Mouse (Mus musculus) cerebellum, postnatal 10 days (tissue): ENCODE results near the gene Mecr.
"Not testable (repeated sequence)": the region's sequence is repeated elsewhere in the genome, so short reads cannot be mapped to it uniquely, and the experiment has no call there.

Experiments used
- DNase-seq, 2 experiments: peaks; one replicate each; pipeline ENCODE4 v3.0.0; 2021; ENCODE audit warnings: mixed read lengths in 2 of 2

Mecr gene

DNA sequence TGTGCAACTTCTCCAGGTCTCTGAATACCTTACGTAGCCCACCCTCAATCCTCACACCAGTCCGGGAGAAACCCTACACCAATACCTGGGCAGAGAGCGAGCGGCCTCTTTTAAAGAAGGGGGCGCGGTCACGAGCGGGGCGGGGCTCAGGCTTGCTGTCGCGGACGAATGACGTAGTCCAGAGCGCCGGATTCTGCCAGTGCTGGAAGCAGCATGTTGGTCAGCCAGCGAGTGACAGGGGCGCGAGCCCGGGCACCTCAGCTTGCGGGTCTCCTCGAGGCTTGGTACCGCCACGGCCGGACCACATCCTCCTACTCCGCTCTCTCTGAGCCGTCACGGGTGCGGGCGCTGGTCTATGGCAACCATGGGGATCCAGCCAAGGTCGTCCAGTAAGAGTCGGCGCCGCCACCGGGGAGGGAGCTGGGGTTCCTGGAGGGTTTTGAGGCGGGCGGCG is at the start of gene Mecr:
TSS of gene Mecr (plus strand) at position 181 of the 454 bp plus-strand sequence.
- peak; percentile 98 to 99 for DNase-seq

DNA sequence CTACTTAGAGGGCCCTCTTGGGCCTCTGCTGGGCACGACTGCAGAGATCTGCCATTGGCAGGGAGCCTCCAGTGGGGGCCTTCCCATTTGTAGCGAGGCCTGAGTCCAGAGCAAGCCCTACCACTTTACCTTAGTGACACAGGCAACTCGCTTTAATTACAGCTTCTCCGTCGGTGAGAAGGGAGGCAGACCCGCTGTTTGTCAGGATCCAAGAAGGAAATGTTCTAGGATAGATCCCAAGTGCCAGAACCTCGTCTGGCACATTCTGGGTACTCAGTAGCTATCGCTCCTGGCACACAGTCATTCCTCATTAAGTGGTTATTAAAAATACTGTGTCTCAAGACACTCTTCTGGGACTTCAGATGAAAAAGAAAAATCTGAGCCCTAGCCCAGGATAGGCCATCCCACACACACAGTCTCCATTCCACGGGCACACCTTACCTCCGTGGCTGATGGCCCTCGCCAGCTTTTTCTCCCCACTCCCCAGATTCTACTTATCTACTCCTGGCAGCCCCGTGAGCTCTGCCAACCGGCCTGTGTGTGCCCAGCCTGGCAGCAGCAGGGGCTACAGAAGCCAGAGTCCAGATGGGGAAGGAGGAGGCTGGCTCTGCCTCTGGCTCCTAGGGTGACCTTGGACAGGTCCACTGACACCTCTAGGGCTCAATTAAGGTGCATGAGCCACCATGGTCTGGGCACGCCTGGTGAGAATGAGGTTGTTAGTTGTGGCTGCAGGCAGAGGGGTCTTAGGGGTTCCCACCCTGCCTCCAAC is 46.8 kb upstream of the Mecr start:
- peak; percentile 78 to 86 for DNase-seq

DNA sequence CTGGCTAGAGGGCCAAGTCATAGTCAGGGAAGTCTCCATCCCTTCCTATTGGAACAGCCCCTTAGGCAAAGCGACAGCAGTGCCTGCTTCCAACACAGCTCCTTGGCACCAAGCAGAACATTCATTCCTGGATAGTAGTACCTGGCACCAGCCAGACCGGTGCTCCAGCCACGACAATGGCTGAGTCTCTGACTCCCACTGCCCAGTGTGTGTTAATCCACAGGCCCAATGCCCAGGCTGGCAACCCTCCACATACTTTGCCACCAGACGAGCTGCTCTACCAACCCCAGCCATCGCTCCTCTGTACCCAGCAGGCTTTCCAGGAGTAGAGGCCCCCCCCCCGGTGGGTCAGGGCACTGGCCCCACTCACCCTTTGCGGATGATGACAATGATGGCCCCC is 45.8 kb upstream of the Mecr start:
- peak; percentile 88 to 94 for DNase-seq

DNA sequence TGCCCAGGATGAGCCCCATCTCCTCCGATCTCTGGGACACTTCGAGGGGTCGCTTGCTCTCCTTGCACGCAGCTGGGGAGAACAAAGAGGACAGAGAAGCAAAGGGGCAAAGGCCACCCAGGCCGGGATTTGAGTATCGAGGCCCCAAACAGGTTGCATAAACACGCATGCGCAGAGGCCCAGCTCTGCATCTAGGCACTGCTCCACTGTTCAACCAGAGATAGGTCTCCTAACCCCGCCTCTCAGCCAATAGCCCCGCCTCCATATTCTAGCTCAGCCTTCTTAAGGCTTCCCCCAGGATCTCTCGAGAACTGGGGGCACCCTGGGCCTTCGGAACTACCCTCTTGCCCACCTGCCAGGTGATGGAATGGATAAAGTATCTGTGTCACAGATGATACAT is 45.4 kb upstream of the Mecr start:
- peak; percentile 40 to 48 for DNase-seq

DNA sequence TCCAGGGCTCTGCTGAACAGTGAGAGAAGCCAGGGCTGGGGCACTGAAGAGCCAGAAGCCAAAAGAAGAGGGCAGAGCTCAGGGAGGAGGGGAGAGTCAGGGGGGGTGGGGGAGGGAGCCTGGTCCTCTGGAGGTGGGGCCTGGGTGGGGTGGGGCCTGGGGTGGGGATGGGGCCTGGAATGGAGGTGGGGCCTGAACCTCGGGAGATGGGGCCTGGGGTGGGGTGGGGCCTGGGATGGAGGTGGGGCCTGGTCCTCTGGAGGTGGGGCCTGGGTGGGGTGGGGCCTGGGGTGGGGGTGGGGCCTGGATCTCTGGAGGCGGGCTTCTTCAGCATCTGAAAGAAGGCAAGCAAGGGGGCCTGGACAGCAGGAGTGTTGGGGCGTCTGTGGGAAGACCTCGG is 44.3 kb upstream of the Mecr start:
- no peak for DNase-seq

DNA sequence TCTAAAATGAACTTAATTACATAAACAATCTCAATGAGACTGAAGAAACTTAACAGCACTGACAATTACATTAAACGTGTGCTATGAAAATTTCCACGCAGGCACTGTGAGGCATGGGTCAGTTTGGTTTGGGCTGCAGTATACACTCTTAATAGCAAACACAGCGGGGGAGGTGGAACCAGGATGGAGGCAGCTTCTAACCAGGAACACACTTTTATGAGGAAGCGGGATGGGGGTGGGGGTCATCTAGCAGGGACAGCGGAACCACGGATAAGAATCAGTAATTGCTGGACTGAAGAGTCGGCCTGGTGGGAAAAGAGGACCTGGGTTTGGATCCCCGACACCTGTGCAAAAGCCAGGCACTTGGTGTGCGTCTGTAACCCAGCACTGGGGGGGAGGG is 39.4 kb upstream of the Mecr start:
- no peak for DNase-seq

DNA sequence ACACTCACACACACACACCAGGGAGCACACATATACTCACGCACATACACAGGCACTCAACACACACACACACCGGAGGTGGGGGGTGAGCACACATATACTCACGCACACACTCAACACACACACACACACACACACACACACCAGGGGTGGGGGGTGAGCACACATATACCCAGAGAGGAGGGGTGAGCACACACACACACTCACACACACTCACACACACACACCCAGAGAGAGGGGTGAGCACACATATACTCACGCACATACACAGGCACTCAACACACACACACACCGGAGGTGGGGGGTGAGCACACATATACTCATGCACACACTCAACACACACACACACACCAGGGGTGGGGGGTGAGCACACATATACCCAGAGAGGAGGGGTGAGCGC is 38.5 kb upstream of the Mecr start:
- not testable (repeated sequence) for DNase-seq

DNA sequence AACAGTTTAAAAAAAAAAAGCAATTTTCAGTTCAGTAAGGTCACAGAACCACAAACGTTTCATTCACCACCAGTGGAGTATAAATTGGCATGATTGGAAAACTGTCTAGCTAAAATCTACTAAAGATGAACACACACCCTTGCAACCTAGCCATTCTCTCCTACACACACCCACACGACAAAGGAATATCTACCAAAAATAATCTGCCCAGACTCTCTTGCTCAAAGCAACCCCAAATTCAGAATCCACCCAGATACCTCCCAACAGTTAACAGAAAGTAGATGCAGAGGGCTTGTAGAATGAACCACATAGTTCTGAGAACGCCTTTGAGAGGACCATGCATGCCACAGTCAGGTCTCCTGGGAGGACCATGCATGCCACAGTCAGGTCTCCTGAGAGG is 38.0 kb upstream of the Mecr start:
- DNase-seq: no peak

DNA sequence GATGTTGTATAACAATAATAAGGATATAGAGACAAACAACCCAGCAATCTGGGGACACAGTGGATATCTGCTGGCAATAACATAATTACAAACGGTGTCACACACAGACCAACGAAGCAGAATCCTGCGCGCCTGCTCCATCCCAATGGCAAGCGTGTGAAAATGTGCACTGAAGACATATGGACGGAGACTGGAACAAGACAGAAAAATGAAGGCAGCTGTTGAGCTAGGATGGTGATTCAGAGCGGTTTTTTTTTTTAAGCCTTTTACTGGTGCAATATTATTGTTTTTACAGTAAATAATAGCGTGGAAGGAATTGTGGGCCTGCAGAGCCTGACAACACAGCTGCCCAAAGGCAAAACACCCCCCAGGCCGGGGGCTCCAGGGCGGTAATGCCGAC is 30.8 kb upstream of the Mecr start:
- no peak for DNase-seq

DNA sequence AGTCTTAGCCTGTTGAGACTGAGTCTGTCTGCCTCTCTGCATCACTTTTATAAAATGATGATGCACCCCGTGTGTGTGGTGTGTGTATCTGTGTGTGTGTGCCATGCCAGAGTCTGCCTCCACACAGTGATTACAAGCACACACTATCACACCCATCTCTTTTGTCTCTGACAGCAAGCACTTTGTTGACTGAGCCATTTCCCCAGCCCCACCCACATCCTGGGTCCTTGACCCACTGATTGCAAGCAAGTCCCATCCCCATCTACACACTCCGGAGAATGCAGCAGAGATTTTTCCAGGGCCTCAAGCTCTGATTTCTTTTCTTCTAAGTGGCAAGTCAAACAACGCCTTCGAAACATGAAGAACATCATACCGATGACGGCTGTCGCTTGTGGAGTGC is 29.5 kb upstream of the Mecr start:
- DNase-seq: no peak

DNA sequence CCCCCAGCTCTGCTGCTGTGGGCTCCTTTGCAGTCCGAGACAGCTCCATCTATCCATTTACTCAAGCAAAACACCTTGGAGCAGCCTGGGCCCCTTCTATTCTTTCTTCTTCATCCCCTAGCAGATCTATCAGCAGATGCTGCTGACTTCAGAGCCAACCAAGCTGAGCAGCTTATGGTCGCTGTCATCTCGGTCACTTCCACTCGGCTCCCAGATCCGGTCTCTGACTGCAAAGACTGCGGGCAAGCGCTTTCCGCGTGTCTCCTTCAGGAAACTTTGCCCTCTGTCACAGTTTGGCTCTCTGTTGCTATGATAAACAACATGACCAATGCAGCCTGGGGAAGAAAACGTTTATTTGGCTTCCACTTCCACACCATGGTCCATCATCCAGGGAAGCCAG is 28.4 kb upstream of the Mecr start:
- DNase-seq: peak; percentile 83

DNA sequence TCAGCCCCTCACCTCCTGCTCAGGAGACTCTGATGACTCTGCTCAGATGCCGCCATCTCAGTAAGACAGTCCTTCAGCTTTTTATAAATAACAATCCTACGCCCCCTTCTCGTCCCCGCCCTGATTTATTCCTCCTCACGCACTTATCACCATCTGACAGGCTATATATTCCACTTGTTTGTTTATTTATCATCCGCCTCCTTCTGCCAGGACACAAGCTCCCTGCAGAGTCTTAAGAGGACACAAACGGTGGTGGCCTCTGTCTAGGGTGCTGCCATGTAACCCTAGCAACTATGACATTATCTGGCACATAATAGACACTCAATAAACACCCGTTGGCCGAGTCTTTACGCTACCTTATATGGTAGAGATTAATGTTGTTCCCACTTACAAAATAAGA is 27.5 kb upstream of the Mecr start:
- no peak for DNase-seq

DNA sequence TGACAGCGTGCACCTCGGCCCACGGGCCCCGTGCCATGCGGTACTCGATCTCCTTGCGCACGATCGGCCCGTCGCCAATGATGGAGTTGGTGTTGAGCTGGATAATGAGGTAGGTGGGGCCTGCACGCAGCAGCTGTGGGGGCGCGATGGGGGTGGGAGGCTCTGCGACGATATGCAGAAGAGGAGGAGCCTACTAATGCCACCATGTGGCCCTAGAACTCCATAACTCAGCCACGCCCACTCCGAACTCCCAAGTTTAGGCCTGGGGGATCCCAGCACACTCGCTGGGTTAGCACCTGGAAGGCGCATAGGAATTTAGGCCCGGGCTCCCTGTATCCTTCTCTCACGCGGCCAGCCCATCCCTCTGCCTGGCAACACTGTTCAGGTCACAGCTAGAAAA is 24.3 kb upstream of the Mecr start:
- DNase-seq: no peak

DNA sequence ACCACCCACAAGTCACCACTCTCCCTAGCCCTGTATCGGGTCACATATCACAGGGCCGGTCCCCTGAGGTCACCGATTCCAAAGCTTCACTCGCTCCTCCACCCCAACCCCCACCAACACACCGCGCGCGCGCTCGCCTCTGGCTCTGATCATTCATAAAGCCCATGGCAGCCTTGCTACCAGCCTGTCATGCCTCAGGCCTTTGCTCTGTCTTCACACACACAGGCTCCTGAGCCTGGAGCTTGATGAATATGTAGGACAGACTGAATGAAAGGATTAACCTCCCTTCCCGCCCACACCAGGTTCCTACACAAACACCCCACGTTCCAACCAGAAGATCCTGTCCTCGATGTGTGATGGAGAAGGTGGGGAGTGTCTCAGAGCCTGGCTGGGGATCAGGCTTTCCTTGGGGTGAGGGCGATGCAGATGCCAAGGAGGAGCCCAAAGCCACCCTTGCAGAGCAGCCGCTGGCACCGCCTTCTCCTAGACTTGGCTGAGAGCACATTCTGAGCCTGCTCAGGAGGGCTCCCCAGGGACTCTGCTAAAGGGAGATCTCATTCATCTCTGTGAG is 22.0 kb upstream of the Mecr start:
- DNase-seq: no peak

DNA sequence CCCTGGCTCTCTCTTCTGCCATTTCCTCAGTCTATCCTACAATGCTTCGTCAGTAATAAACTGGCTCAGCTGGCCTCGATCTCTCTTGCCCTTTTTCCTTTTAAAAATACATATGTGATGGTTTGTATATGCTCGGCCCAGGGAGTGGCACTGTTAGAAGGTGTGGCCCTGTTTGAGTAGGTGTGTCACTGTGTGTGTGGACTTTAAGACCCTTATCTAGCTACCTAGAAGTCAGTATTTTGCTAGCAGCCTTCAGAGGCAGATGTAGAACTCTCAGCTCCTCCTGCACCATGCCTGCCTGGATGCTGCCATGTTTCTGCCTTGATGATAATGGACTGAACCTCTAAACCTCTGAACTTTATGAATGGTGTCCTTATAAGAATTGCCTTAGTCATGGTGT is 20.7 kb upstream of the Mecr start:
- no peak for DNase-seq

DNA sequence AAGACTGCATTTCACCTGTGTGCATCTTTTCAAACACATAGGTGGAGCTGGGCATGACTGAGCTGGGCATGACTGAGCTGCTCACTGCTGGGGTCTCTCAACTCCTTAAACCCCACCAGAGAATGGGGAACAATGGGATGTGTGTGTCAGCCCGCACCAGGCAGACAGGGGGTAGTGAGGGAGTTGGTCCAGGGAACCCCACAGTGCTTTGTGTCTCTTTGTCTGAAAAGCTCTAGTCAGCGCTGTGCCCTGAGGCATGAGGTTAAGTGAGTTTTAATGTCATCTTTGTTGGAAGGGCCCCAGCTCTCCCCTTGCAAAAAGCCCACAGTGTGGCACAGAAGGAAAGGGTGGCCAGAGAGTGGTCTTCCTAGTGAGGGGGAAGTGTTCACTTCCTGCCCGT is 18.3 kb upstream of the Mecr start:
- no peak for DNase-seq

DNA sequence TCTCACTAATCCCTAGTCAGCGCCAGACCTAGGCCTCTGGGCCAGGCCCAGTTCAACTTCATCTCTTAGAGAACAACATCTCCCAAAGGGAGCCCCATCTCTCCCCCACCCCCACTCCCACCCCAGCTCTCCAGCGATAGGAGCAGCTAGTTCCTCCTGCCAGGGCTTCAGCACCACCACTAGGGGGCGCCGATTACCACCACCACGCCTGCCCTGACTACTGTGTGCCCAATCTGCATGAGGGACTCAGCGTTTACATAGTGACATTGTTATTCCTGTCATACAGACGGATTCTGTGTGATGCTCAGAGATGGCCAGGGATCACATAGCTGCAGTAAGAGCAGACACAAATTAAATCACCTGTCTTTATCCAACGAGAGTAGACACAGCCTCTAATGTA is 17.4 kb upstream of the Mecr start:
- DNase-seq: peak in 1 of 2 experiments; percentile 48

DNA sequence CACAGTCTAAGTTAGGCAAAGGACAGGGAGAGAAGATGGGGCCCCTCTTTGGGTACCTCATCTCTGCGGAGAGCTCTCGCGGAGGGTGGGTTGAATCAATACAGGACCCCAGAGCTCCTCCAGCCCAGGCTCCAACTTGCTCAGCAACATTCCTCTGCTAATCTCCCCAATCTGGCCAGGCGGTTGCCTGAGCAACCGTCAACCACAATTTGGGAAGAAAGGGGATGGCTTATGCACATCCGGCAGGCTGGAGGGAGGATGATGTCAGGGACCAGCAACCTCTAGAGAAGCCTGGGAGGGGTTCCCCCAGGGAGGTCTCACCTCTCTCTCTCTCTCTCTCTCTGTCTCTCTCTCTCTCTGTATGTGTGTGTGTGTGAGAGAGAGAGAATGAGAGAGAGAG is 16.4 kb upstream of the Mecr start:
- DNase-seq: no peak

DNA sequence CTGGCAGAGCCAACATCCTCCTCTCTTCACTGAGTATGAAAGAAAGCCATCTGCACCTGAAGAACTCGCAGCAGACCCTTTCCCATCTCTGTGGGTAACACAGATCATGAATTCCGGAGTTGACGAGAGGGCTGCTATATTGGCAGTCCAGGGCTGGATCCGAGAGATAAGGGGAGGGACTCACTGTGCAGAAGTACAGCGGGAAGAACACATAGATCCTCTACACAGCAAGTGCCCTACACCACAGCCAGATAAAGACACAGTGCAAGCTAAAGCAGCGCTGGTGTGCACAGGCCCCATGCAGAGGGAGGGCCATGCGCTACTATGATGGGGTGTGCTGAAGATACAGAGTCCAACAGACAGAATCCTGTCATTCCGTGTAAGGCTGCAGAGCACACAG is 14.1 kb upstream of the Mecr start:
- no peak for DNase-seq

DNA sequence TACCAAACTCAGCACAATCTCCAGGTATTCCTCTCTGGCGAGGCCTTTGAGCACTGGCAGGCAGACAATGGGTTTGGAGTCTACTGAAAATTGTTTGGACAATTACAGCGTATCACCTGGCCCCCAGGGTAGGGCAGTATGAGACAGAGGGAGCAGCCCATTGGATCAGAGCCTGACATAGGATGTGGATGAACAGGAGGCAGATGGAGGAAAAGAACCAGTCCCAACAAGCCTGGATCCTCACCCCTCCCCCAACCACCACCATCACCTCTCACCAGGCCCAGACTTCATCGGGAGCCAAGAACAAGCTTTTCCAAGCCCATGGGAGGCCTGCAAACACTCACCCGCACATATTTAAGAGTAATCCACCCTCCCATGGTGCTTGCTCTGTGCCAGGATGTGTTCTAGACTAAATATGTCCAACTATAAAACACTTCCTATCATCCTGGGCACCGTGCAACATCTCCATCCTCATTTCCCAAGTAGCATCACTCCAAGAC is 11.7 kb upstream of the Mecr start:
- no peak for DNase-seq

DNA sequence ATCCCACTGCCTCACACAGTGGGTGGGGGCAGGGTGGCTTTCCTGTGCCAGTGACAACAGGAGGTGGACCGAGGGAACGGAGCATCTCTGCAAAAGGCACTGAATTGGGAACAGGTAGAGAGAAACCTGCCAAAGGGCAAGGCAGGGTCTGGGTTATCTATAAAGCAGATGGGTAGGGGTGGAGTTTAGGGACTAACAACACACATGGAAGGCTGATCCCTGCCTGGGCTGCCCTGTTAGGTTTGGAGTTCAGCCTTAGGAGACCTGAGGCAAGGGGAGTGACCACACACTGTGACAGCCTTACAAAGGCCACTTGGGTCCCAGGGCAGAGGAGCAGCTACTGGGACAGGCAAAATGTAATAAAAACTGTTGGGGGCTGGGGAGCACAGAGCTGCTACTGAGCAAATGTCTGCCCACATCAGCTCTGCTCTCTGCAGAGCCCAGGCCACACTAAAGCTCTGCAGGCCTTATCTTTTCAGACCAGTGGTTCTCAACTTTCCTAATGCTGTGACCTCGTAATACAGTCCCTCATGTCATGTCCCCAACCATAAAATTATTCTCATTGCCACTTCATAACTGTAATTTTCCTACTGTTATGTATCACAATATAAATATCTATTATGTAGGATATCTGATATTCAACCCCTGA is 10.4 kb upstream of the Mecr start:
- DNase-seq: no peak

DNA sequence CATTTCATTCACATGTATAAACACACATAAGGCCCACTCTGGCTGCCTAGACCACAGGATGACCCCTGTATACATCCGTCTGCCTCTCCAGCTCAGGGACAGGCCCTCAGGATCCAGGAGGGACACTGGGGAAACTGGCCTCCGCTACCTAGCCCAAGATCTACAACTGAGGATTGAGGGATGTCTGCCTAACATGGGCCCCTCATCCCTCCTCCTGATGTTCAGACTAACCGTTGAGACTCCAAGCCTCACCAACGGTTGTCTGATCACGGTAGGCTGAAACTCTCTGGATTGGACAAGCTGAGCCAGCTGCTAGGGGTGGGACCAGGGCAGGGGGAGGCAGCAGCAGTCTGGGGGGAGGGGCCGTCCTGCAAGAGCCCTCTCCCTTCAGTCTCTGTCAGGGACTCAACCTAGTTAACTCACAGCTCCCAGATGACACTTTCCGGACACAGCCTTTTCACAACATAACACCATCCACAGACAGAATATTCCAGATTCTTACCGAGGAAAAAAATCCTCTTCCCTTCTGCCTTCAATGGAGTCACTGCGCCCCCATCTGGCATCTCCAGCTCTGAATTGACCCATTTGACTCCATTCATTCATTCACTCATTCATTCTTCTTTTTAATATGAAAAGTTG is 9.2 kb upstream of the Mecr start:
- DNase-seq: peak; percentile 75 to 78

DNA sequence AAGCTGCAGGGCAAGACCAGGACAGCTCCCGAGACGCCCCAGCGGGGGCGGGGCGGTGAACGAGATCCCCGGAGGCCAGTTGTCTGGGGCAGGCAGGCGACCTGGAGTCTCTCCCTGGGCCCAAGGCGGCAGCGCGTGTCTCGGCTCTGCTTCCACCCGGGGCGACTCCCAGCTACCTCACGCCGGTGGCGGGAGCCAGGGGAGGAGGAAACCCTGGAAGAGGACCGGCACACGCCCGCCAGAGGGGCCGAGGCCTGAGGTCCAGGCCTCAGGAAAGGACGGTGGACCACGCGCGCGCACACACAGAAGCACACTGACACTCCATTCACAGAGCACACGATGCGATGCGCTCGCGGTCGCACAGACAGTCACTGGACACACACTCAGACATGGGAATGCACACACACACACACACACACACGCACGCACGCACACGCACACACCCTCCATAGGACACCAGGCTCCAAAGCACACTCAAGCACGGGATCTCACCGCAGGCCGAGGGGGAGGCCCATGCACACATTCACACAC is 6.9 kb upstream of the Mecr start:
- peak in 1 of 2 experiments; percentile 36 for DNase-seq
